Mouse (Mus musculus) right cerebral cortex, postnatal 10 days (tissue): ENCODE data around the gene Fam124a.

ENCODE experiments used
- DNase-seq, 2 experiments: peaks; one replicate each; pipeline ENCODE4 v3.0.0; 2021; ENCODE audit warnings: low spot score in 2 of 2

Gene Fam124a

GRCm38 (mm10) chr14:62657469-62657868 lies 101.9 kb downstream of the Fam124a start:
- DNase-seq, result no peak
